Mouse (Mus musculus) retina, adult 2 months (tissue): ENCODE measurements around the gene Smim14.
A peak's percentile ranks its signal among the peaks of the same experiment; 100 is the strongest.
"Not testable (repeated sequence)": the region's sequence is repeated elsewhere in the genome, so short reads cannot be mapped to it uniquely, and the experiment has no call there.

Source experiments
- DNase-seq: peaks from one replicate; pipeline ENCODE4 v3.0.0-alpha.2; 2012; ENCODE audit warnings: low read depth, low spot score

Gene Smim14

GRCm38 (mm10) chr5:65536751-65537419 lies at the start of gene Smim14, which contains the start of gene Ube2k:
Gene Smim14, minus strand, starts transcription at chr5:65537184.
Gene Ube2k, plus strand, starts transcription at chr5:65537233.
- peak; percentile 83 for DNase-seq

DNA sequence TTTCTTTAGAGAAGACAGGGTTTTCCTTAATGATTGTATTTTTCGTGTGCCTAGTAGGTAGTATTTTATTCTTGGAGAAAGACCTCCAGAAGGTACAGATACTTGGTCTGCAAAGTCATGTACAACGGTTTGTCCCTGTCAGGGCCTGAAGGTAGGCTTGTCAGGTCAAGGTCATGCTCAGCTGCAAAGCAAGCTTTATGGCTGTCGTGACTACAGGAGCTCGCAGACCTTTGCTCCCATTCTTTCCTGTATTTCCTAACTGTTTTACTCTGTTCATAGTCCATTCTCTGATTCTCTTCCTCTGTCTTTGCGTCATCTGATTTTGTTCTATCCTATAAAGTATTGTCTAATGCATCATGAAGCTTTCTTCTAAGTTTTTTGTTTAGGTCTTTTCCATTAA lies 49.3 kb upstream of the Smim14 start:
- DNase-seq, result no peak

GRCm38 (mm10) chr5:65578545-65578944 lies 41.6 kb upstream of the Smim14 start:
- DNase-seq, result no peak

GRCm38 (mm10) chr5:65575896-65576295 lies 38.9 kb upstream of the Smim14 start:
- DNase-seq, result no peak

DNA sequence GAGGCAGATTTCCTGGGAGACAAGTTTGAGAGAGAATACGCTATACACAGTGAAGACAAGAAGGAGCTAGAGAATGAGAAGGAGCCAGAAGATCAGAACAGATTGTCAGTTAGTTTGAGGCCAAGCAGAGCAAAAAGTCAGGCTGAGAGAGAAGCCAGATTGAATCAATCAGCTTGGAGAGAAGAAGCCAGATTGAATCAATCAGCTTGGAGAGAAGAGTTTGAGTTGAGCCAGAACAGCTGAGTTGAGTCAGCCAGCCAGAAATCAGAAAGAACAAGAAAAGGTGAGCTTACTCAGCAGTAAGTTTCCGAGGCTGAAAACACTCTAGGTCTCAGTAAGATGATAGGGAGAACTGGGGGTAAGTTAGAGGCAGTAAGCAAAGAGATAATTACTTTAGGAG lies 37.9 kb upstream of the Smim14 start:
- no peak for DNase-seq

DNA sequence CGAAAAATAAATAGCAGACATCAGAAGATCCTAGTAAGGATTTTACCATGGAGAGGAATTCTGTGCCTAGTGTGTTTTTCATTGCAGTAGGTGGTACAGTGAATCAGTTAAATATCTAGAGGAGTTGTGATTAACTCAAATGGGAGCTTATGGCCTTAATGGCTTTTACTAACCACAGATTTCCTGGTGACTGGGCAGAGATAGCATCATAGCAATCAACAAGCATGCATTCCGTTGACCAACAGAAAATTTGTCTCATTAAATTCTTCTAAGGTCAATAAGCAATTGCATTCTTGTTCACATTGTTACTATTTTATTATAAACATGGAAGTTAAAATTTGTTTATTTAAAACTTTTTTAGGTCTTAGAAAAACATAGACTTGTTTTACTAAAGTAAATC lies 28.5 kb upstream of the Smim14 start:
- no peak for DNase-seq

GRCm38 (mm10) chr5:65561125-65561893 lies 24.3 kb upstream of the Smim14 start:
- no peak for DNase-seq

GRCm38 (mm10) chr5:65557109-65557508 lies 20.1 kb upstream of the Smim14 start:
- no peak for DNase-seq

GRCm38 (mm10) chr5:65549677-65550076 lies 12.7 kb upstream of the Smim14 start:
- no peak for DNase-seq

DNA sequence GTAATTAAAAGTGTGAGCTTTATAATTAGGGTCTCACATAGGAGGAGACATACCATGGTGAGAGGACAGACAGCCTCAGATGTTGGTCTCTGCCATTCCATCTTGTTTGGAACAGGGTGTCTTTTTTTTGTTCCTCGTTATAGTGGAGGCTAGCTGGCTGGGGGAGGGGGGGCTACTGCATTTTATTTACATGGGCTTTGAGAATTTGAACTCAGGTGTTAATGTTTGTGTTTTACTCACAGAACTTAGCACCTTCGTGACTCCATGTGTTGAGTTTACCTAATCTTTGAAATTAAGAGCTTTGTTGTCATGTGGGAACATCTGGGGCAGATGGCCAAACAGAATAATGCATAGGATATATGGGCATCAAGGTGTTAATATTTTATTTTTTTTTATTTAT lies 7.6 kb upstream of the Smim14 start:
- DNase-seq, result no peak

- no peak for DNase-seq
Measured at GRCm38 (mm10) chr5:65543491-65543890, 6.5 kb upstream of the Smim14 start.

DNA sequence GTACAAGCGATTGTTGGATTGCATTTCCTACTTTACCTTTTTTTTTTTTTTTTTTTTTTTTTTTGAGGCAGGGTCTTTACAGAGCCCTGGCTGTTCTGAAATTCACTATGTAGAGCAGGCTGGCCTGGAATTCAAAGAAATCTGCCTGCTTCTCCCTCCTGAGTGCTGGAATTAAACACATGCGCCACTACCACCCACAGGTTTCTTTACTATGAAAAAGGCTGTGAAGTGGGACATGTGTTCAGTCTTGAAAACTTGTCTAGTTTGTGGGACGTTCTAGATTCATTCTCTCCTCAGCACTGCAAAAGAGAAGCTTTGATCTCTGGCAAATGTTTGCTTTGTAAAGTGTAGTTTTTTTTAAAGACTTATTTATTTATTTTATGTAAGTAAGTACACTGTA lies 4.9 kb upstream of the Smim14 start:
- no peak for DNase-seq

- no peak for DNase-seq
Measured at GRCm38 (mm10) chr5:65539786-65540185, 2.8 kb upstream of the Smim14 start.

DNA sequence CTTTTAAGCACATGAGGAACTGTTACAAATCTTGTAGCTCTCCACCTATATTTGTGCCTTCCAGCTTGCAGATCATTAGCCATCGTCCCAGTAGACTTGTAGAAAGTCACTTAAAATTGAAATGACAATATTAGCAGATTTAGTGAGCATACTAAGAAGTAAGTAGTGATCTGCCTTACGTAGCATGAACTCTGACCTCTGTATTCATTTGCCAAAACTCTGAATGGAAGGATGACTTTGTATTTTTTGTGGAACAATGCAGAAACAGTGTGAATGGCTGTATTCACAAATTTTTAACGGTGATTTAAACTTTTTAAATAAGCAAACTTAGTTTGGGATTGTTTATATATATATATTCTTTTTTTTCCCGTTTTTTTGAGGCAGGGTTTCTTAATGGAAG lies 1.8 kb upstream of the Smim14 start:
- DNase-seq, result no peak

GRCm38 (mm10) chr5:65538121-65538520 lies 1.1 kb upstream of the Smim14 start:
- no peak for DNase-seq

GRCm38 (mm10) chr5:65537420-65538071 lies 562 bp upstream of the Smim14 start:
- DNase-seq, result peak; percentile 28

- not testable (repeated sequence) for DNase-seq
Measured at GRCm38 (mm10) chr5:65536068-65536465, 917 bp downstream of the Smim14 start.

- DNase-seq, result peak; percentile 16
Measured at GRCm38 (mm10) chr5:65535457-65536067, 1.4 kb downstream of the Smim14 start.

GRCm38 (mm10) chr5:65534496-65534895 lies 2.5 kb downstream of the Smim14 start:
- DNase-seq, result no peak

GRCm38 (mm10) chr5:65531283-65531682 lies 5.7 kb downstream of the Smim14 start:
- no peak for DNase-seq

DNA sequence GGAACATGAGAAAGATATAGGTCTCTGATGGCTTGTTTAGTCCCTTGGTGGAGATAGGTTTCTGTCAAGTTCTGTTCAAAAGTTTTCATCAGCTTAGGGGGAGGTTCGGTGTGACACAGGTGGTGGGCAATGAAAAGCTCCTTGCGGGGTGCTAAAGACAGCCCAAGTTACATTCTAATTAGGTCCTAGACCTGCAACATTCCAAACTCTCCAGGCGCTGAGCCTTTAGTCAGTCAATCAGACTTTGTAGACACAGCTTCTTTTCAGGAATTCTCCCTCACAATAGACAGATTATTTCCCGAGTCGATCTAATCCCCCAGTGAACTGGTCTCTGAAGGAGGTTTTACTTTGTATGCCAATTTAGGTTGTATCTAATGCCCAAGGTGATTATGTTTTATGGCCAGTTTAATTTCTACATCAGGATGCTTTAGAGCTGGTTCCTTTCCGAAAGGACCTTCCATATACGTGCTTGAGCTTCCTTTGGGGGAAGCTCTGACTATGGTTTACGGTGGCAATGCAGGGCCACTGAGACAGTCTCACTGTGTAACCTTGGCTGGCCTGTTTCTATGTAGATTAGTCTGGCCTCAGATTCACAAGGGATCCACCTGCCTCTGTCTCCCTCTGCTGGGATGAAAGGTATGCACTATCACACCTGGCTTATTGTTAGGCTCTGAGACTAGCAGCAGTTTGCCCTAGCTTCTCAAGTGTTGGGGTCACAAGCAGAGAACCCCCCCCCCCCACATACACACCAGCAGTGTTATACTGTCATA lies 11.1 kb downstream of the Smim14 start:
- DNase-seq, result no peak
